Mouse (Mus musculus): ENCODE data around the gene Ankrd13a.

DNA sequence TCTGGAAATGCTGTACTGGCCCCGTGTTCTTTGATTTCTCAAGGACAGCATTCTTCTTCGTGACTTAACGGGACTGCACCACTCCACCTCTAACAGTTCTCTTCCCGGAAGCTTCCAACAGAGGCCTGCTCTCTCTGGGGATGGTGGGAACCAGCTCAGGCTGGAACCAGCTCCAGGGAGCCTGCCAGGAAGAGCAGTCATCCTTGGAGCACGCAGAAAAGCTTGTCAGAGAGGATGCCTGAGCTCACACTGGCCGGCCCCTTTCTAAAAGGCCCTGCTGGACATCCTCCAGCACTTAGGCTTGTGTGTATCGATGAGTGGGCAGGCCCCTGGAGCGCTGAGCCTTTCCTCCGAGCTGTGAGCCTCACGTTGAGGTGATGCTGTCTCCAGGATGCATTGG is 46.3 kb upstream of the Ankrd13a start:
- no peak for TF ChIP-seq GATA1 (IDR thresholded peaks at IDR 0.05; ENCODE audit: borderline replicate concordance, low read length)
- no peak for TF ChIP-seq FLI1 (IDR thresholded peaks at IDR 0.05; ENCODE audit: low read length)
